Mouse (Mus musculus): Measurements from ENCODE around the gene Olfr1449.

DNA sequence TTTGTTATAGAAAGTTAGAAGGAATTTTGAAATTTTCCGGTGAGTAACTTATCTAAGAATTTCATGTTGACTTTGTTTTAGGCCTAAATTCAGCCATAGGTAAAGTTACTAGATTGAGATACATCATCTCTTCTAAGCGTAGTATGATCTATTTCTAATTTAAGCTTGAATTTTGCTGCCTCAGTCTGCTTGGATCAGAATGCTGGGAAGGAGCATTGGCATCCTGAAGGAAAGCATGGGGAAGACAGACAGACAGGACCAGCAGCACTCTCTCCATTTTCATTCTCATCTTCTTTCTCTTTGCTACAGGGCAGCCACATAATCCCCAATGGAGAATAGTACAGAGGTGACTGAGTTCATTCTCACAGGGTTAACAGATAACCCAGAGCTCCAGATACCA is 47.1 kb upstream of the Olfr1449 start, which contains the start of gene Olfr1445:
- no peak for TF ChIP-seq CHD2 (IDR thresholded peaks at IDR 0.05; ENCODE audit: low read depth, low read length)
- TF ChIP-seq MAFK (IDR thresholded peaks at IDR 0.05; ENCODE audit: insufficient read depth, low read depth, low read length), result no peak
